Mouse (Mus musculus) brain, embryonic 18.5 days (tissue): ENCODE results near the gene Cdkal1.

Experiments
- DNase-seq: peaks from one replicate; pipeline ENCODE4 v3.0.0-alpha.2; 2012; ENCODE audit warnings: low read depth, low spot score

The Cdkal1 gene

GRCm38 (mm10) chr13:29414470-29414869 is 441.0 kb downstream of the Cdkal1 start:
- DNase-seq = no peak

GRCm38 (mm10) chr13:29411176-29411575 is 444.3 kb downstream of the Cdkal1 start:
- DNase-seq = no peak

GRCm38 (mm10) chr13:29407619-29408018 is 447.9 kb downstream of the Cdkal1 start:
- no peak for DNase-seq

GRCm38 (mm10) chr13:29405316-29405715 is 450.2 kb downstream of the Cdkal1 start:
- no peak for DNase-seq

GRCm38 (mm10) chr13:29403217-29403616 is 452.3 kb downstream of the Cdkal1 start:
- DNase-seq = no peak

GRCm38 (mm10) chr13:29402526-29403040 is 452.9 kb downstream of the Cdkal1 start:
- DNase-seq = no peak

GRCm38 (mm10) chr13:29399908-29400307 is 455.6 kb downstream of the Cdkal1 start:
- DNase-seq = no peak

- no peak for DNase-seq
These were observed 457.0 kb downstream of the Cdkal1 start for GRCm38 (mm10) chr13:29398456-29398855.

- no peak for DNase-seq
These were observed 459.8 kb downstream of the Cdkal1 start for GRCm38 (mm10) chr13:29395694-29396093.

- no peak for DNase-seq
These were observed 465.4 kb downstream of the Cdkal1 start for GRCm38 (mm10) chr13:29390025-29390424.

GRCm38 (mm10) chr13:29388918-29389317 is 466.6 kb downstream of the Cdkal1 start:
- no peak for DNase-seq

- DNase-seq = no peak
These were observed 477.9 kb downstream of the Cdkal1 start for GRCm38 (mm10) chr13:29377572-29377971.

GRCm38 (mm10) chr13:29371916-29372315 is 483.6 kb downstream of the Cdkal1 start:
- peak; percentile 24 for DNase-seq

GRCm38 (mm10) chr13:29371466-29371771 is 484.1 kb downstream of the Cdkal1 start:
- DNase-seq = peak; percentile 22

- DNase-seq = peak; percentile 64
These were observed 484.6 kb downstream of the Cdkal1 start for GRCm38 (mm10) chr13:29370731-29371465.

- DNase-seq = no peak
These were observed 486.7 kb downstream of the Cdkal1 start for GRCm38 (mm10) chr13:29368806-29369205.

GRCm38 (mm10) chr13:29364901-29365625 is 490.4 kb downstream of the Cdkal1 start:
- DNase-seq = no peak

- DNase-seq = no peak
These were observed 491.5 kb downstream of the Cdkal1 start for GRCm38 (mm10) chr13:29364009-29364408.

GRCm38 (mm10) chr13:29361842-29362241 is 493.6 kb downstream of the Cdkal1 start:
- no peak for DNase-seq

GRCm38 (mm10) chr13:29360899-29361298 is 494.6 kb downstream of the Cdkal1 start:
- no peak for DNase-seq

GRCm38 (mm10) chr13:29359341-29359740 is 496.1 kb downstream of the Cdkal1 start:
- DNase-seq = no peak

GRCm38 (mm10) chr13:29357483-29357882 is 498.0 kb downstream of the Cdkal1 start:
- DNase-seq = no peak

- DNase-seq = no peak
These were observed 499.4 kb downstream of the Cdkal1 start for GRCm38 (mm10) chr13:29356158-29356485.
